Mouse (Mus musculus): ENCODE results near the gene Tbc1d10a. TPM values are rescaled to one million over a fixed set of nuclear protein-coding genes. Genes with fewer than 3 reads are reported as not detected.
A peak's percentile ranks its signal among the peaks of the same experiment; 100 is the strongest.

Gene Tbc1d10a
- polyA plus RNA-seq, 1 experiment, result 19.9 TPM

GRCm38 (mm10) chr11:4258657-4259082, 72.1 kb downstream of the Tbc1d10a start:
- H3K4me1 ChIP-seq (ENCODE audit: control insufficient read depth, insufficient read depth, low read length), result peaks cover 12% of the 10 kb centered on the region
- H3K9me3 ChIP-seq (replicated peaks; ENCODE audit: control insufficient read depth, insufficient read depth, low read length, poor library complexity, severe bottlenecking), result no peaks in the 10 kb centered on the region
- H3K27me3 ChIP-seq (ENCODE audit: control insufficient read depth, insufficient read depth, low read length, poor library complexity, severe bottlenecking), result no peaks in the 10 kb centered on the region
- peak; percentile 87 for TF ChIP-seq CTCF (IDR thresholded peaks at IDR 0.05; ENCODE audit: low read depth, low read length)
- no peak for TF ChIP-seq EP300 (IDR thresholded peaks at IDR 0.05; ENCODE audit: insufficient read depth, low read depth, low read length)
- H3K36me3 ChIP-seq (ENCODE audit: control insufficient read depth, insufficient read depth, low read length, poor library complexity, severe bottlenecking), result no peaks in the 10 kb centered on the region
- H3K9ac ChIP-seq (ENCODE audit: low read depth, poor library complexity, severe bottlenecking), result no peak overlapping the region
- H3K27ac ChIP-seq (ENCODE audit: insufficient read depth, low read length), result no peak overlapping the region
- H3K4me3 ChIP-seq (ENCODE audit: low read depth, low read length), result no peak overlapping the region

- no peak overlapping the region for H3K9ac ChIP-seq (ENCODE audit: low read depth, poor library complexity, severe bottlenecking)
- H3K27me3 ChIP-seq (ENCODE audit: control insufficient read depth, insufficient read depth, low read length, poor library complexity, severe bottlenecking), result no peaks in the 10 kb centered on the region
- no peaks in the 10 kb centered on the region for H3K9me3 ChIP-seq (replicated peaks; ENCODE audit: control insufficient read depth, insufficient read depth, low read length, poor library complexity, severe bottlenecking)
- no peak overlapping the region for H3K27ac ChIP-seq (ENCODE audit: insufficient read depth, low read length)
- H3K4me1 ChIP-seq (ENCODE audit: control insufficient read depth, insufficient read depth, low read length), result peaks cover 18% of the 10 kb centered on the region
- no peak for TF ChIP-seq EP300 (IDR thresholded peaks at IDR 0.05; ENCODE audit: insufficient read depth, low read depth, low read length)
- no peak for TF ChIP-seq POLR2A (IDR thresholded peaks at IDR 0.05; ENCODE audit: insufficient read depth, low read length)
- TF ChIP-seq CTCF (IDR thresholded peaks at IDR 0.05; ENCODE audit: low read depth, low read length), result no peak
- H3K36me3 ChIP-seq (ENCODE audit: control insufficient read depth, insufficient read depth, low read length, poor library complexity, severe bottlenecking), result no peaks in the 10 kb centered on the region
- H3K4me3 ChIP-seq (ENCODE audit: low read depth, low read length), result no peak overlapping the region
Observed at GRCm38 (mm10) chr11:4260463-4261187, 74.0 kb downstream of the Tbc1d10a start.

GRCm38 (mm10) chr11:4261188-4261494, 74.6 kb downstream of the Tbc1d10a start:
- Histone ChIP-seq H3K4me3 (ENCODE audit: low read depth, low read length) (no peak overlapping the region), H3K27me3 (ENCODE audit: control insufficient read depth, insufficient read depth, low read length, poor library complexity, severe bottlenecking) (no peaks in the 10 kb centered on the region), H3K9me3 (replicated peaks; ENCODE audit: control insufficient read depth, insufficient read depth, low read length, poor library complexity, severe bottlenecking) (no peaks in the 10 kb centered on the region), H3K27ac (ENCODE audit: insufficient read depth, low read length) (0 out of 2 replicates have a peak overlapping the region, but pooled peaks have one; percentile 5), H3K36me3 (ENCODE audit: control insufficient read depth, insufficient read depth, low read length, poor library complexity, severe bottlenecking) (no peaks in the 10 kb centered on the region), H3K4me1 (ENCODE audit: control insufficient read depth, insufficient read depth, low read length) (peaks cover 18% of the 10 kb centered on the region), H3K9ac (ENCODE audit: low read depth, poor library complexity, severe bottlenecking) (no peak overlapping the region)
- TF ChIP-seq CTCF (IDR thresholded peaks at IDR 0.05; ENCODE audit: low read depth, low read length) (peak; percentile 70), POLR2A (IDR thresholded peaks at IDR 0.05; ENCODE audit: insufficient read depth, low read length) (no peak)

GRCm38 (mm10) chr11:4261969-4262368, 75.4 kb downstream of the Tbc1d10a start:
- H3K4me3 ChIP-seq (ENCODE audit: low read depth, low read length), result no peak overlapping the region
- H3K4me1 ChIP-seq (ENCODE audit: control insufficient read depth, insufficient read depth, low read length), result peaks cover 18% of the 10 kb centered on the region
- TF ChIP-seq CTCF (IDR thresholded peaks at IDR 0.05; ENCODE audit: low read depth, low read length) (no peak), EP300 (IDR thresholded peaks at IDR 0.05; ENCODE audit: insufficient read depth, low read depth, low read length) (no peak), POLR2A (IDR thresholded peaks at IDR 0.05; ENCODE audit: insufficient read depth, low read length) (no peak)
- no peaks in the 10 kb centered on the region for H3K36me3 ChIP-seq (ENCODE audit: control insufficient read depth, insufficient read depth, low read length, poor library complexity, severe bottlenecking)
- H3K27ac ChIP-seq (ENCODE audit: insufficient read depth, low read length), result no peak overlapping the region
- H3K9me3 ChIP-seq (replicated peaks; ENCODE audit: control insufficient read depth, insufficient read depth, low read length, poor library complexity, severe bottlenecking), result no peaks in the 10 kb centered on the region
- H3K27me3 ChIP-seq (ENCODE audit: control insufficient read depth, insufficient read depth, low read length, poor library complexity, severe bottlenecking), result no peaks in the 10 kb centered on the region
- no peak overlapping the region for H3K9ac ChIP-seq (ENCODE audit: low read depth, poor library complexity, severe bottlenecking)

- TF ChIP-seq EP300 (IDR thresholded peaks at IDR 0.05; ENCODE audit: insufficient read depth, low read depth, low read length), result no peak
- TF ChIP-seq POLR2A (IDR thresholded peaks at IDR 0.05; ENCODE audit: insufficient read depth, low read length), result no peak
- no peak for TF ChIP-seq CTCF (IDR thresholded peaks at IDR 0.05; ENCODE audit: low read depth, low read length)
- Histone ChIP-seq H3K9me3 (replicated peaks; ENCODE audit: control insufficient read depth, insufficient read depth, low read length, poor library complexity, severe bottlenecking) (no peaks in the 10 kb centered on the region), H3K36me3 (ENCODE audit: control insufficient read depth, insufficient read depth, low read length, poor library complexity, severe bottlenecking) (no peaks in the 10 kb centered on the region), H3K27me3 (ENCODE audit: control insufficient read depth, insufficient read depth, low read length, poor library complexity, severe bottlenecking) (no peaks in the 10 kb centered on the region), H3K4me1 (ENCODE audit: control insufficient read depth, insufficient read depth, low read length) (peaks cover 14% of the 10 kb centered on the region), H3K27ac (ENCODE audit: insufficient read depth, low read length) (no peak overlapping the region), H3K4me3 (ENCODE audit: low read depth, low read length) (no peak overlapping the region), H3K9ac (ENCODE audit: low read depth, poor library complexity, severe bottlenecking) (no peak overlapping the region)
Observed at GRCm38 (mm10) chr11:4262847-4263246, 76.3 kb downstream of the Tbc1d10a start.

GRCm38 (mm10) chr11:4263296-4263695, 76.7 kb downstream of the Tbc1d10a start:
- H3K36me3 ChIP-seq (ENCODE audit: control insufficient read depth, insufficient read depth, low read length, poor library complexity, severe bottlenecking), result no peaks in the 10 kb centered on the region
- no peaks in the 10 kb centered on the region for H3K9me3 ChIP-seq (replicated peaks; ENCODE audit: control insufficient read depth, insufficient read depth, low read length, poor library complexity, severe bottlenecking)
- peaks cover 14% of the 10 kb centered on the region for H3K4me1 ChIP-seq (ENCODE audit: control insufficient read depth, insufficient read depth, low read length)
- no peak overlapping the region for H3K9ac ChIP-seq (ENCODE audit: low read depth, poor library complexity, severe bottlenecking)
- no peak for TF ChIP-seq EP300 (IDR thresholded peaks at IDR 0.05; ENCODE audit: insufficient read depth, low read depth, low read length)
- TF ChIP-seq CTCF (IDR thresholded peaks at IDR 0.05; ENCODE audit: low read depth, low read length), result no peak
- no peak for TF ChIP-seq POLR2A (IDR thresholded peaks at IDR 0.05; ENCODE audit: insufficient read depth, low read length)
- H3K27me3 ChIP-seq (ENCODE audit: control insufficient read depth, insufficient read depth, low read length, poor library complexity, severe bottlenecking), result no peaks in the 10 kb centered on the region
- H3K27ac ChIP-seq (ENCODE audit: insufficient read depth, low read length), result no peak overlapping the region
- H3K4me3 ChIP-seq (ENCODE audit: low read depth, low read length), result no peak overlapping the region
